ENCODE assay signal across 15 mouse cellular contexts in the genomic region with DNA sequence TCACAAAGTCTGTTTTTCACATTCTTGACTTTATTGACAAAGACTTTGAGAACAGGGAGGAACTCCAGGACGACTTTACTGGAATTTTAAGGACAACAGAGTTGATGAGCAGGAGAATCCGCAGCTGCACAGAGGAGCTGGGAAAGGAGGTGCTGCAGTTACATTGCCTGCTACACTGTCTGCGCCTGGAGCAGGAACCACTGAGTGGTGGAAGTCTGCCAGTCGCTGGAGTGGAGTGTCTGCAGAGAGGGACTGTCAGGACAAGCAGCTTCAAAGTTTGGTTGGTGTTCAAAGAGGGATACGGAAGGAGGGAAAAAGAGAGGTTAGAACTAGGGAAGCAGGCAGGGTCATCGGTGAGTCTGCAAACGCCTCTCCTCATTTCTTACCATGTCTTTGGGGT. TPM values are rescaled to one million over a fixed set of nuclear protein-coding genes. Genes with fewer than 3 reads are reported as not detected.
"Had no signal": no experiment of that assay in that cellular context is flagged by ENCODE, and none has a peak within 500 bp of the region (broad histone marks: within the 10 kb centered on the region; RNA-seq: fewer than 3 reads in every experiment).

No protein-coding gene starts in this region.

- H3K27me3 ChIP-seq: neural tube, embryonic 15.5 days had no signal

- H3K36me3 ChIP-seq: limb, embryonic 13.5 days; midbrain, embryonic 10.5 days; neural tube, embryonic 15.5 days had no signal

- H3K4me1 ChIP-seq: limb, embryonic 13.5 days; midbrain, embryonic 10.5 days; neural tube, embryonic 15.5 days had no signal

- H3K4me2 ChIP-seq: limb, embryonic 13.5 days; neural tube, embryonic 15.5 days had no signal

- H3K9me3 ChIP-seq: limb, embryonic 13.5 days; midbrain, embryonic 10.5 days; neural tube, embryonic 15.5 days had no signal

- H3K4me3 ChIP-seq: limb, embryonic 13.5 days; midbrain, embryonic 10.5 days; myocyte; neural tube, embryonic 15.5 days had no signal

- H3K27ac ChIP-seq: limb, embryonic 13.5 days; liver, embryonic 14.5 days; midbrain, embryonic 10.5 days; neural tube, embryonic 15.5 days had no signal

- DNase-seq: kidney, postnatal 14 days; lung, adult 2 months; lung, postnatal 10 days; lung, postnatal 4 days; midbrain, embryonic 14.5 days; right cerebral cortex, postnatal 25 days; spleen, adult 18-20 months; thymus, adult 18-20 months; thymus, postnatal 14 days had no signal

- H3K9ac ChIP-seq: limb, embryonic 13.5 days; liver, embryonic 14.5 days; neural tube, embryonic 15.5 days had no signal

RNA-seq across cellular contexts. Expression of gene Adcy1, which starts 23.6 kb away (rescaled TPM):
- total RNA-seq: megakaryocyte, adult 5-6 weeks had no signal
